Mouse (Mus musculus) cerebellum, postnatal 4 days (tissue): Measurements from ENCODE around the gene H2-Ab1.
A peak's percentile ranks its signal among the peaks of the same experiment; 100 is the strongest.

ENCODE experiments used
- DNase-seq, 2 experiments: peaks; one replicate each; pipeline ENCODE4 v3.0.0; 2022; ENCODE audit warnings: low spot score in 2 of 2, mixed read lengths in 1 of 2

Gene H2-Ab1

DNA sequence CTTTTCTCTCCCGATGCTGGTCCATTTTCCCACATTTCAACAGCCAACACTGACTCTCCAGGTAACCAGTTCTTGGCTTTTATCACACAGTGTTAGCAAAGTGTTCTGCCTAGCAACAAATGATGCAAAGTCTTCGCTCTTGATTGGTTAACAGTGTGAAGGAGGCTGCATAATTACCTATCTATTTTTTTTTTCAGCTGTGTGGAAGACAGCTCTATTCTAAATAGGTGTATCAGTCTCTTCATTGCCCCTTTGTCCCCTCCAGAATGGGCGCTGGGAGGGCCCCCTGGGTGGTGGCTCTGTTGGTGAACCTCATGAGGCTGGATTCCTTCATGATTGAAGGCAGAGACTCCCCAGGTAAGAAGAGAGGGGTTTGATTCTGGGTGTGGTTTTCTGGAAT is 18.8 kb upstream of the H2-Ab1 start, which contains the start of gene H2-Ob:
H2-Ob (plus strand) TSS at position 198 of the 400 bp plus-strand sequence.
- DNase-seq = peak in 1 of 2 experiments; percentile 11

DNA sequence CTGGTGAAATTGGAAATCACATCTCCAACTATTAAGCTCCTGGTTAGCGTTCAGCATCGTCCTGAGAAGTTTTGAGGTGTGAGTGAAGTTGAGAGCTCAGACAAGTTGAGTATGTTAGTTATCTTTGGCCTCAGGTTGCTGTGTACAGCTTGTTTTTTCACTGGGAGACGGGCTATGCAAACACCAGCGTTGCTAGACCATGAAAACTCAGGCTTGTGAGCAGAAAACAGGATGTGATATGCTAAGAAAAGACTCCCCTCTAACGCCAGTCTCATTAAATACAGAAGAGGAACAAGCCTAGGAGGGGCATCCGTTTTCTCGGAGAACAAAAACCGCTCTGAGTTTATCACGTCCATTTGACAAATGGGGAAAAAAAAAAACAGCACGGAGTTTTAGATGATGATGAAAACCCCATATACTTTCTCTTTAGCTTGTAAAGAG is 17.9 kb upstream of the H2-Ab1 start:
- DNase-seq = no peak

DNA sequence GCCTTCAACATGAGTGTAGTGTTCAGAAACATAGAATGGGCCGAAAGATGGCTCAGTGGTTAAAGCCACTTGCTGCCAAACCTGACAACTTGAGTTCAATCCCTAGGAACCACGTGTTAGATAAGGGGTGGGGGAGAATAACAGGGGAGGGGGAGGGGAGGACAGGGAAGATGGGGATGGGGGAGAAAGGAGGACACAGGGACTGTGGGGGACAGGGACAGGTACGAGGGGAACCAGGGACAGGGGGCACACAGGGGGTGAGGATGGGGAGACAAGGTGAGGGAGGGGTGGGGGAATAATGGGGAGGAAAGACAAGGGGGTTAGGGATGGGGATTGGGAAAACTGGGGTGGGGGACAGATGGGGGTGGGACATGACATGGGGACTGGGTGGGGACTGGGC is 17.1 kb upstream of the H2-Ab1 start:
- no peak for DNase-seq

DNA sequence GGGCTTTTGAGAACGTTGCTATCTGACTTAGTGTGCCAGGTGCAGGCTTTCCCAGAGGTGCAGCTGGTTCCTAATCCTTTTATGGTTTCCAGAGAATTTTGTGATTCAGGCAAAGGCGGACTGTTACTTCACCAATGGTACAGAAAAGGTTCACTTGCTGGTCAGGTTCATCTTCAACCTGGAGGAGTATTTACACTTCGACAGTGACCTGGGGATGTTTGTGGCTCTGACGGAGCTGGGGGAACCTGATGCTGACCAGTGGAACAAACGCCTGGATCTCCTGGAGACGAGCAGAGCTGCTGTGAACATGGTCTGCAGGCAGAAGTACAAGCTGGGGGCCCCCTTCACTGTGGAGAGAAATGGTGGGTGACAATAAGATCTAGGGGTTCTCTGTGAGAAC is 16.6 kb upstream of the H2-Ab1 start:
- DNase-seq = peak in 1 of 2 experiments; percentile 13

DNA sequence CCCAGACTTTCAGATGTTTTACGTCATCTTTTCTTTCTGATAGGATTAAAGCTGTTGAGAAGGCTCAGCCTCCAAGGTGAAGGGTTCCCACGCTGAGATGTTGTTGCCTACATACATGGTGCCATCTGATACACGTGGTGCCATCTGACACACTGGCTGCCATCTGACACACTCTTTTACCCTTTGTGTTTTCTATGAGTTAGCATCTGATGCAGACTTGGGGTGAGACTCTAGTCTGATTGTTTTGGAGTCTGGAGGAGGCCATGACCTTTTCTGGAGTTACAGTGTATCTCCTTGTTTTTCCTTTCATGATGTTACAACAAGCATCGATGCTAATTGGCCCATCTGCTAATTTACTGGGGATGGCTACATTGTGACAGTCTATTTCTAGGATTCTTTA is 12.8 kb upstream of the H2-Ab1 start:
- no peak for DNase-seq

DNA sequence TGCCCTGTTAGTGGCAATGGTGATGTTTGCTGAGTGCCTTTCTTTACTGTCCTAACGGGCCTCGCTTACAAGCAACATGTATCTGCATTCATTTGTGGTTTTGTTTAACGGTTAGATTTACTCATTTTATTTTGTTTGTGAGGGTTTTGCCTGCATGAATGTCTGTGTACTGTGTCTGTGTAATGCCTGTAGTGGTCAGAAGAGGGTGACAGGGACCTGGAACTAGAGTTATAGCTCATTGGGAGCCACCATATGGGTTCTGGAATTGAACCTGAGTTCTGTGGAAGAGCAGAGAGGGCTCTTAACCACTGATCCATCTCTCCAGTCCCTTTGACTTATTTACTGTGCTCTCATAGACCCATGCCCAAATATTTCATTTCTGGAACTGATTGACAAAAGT is 10.4 kb upstream of the H2-Ab1 start:
- DNase-seq = no peak

DNA sequence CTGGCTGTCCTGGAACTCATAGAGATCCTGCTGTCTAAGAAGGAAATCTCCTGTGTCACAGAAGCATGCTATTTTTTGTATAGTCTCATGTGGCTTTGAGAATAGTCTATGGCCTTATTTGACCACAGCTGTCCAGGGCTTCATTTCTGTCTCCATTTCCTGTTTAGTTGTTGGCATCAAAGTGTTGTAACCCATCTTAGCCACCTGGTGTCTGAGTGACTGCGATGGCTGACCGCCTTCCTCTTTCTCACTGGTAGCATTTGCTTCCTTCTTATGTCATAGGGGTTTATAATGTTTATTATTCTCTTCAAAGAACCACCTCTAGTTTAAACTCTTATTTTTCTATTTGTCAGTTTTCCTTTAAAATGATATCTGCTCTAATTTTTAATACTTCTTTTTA is 8.7 kb upstream of the H2-Ab1 start:
- no peak for DNase-seq

DNA sequence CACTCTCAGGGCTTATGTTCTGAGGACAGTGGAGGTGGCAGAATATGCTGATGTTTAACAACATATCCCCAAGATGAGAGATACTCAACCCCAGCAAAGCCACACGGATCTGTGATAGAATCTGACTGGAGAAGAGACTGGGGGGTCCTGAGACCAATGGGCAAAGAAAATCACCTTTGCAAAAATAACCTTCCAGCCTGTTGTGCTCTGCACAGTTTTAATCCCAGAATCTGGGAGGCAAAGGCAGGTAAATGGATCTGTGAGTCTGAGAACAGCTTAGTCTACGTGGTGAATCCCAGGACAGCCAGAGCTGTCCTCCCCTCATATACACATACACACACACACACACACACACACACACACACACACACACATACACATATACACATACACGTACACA is 8.1 kb upstream of the H2-Ab1 start:
- DNase-seq = no peak

DNA sequence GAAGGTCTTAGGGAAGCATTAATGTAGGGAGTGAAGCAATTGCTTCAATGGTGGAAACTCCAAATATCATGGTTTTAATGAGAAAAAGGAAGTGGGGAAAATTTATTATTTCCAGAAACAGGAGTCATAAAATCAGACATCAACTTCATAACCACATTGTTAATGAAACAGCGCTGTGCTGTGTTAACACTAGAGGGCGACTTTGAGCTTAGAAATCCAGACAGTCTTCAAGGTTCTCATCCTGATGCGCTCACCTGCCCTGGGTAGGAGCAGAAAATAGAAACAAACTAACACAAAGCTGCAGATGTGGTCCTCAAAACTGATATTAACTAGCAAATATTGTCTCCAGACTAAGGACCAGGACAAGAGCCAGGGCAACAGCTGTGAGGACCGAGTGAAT is 7.6 kb upstream of the H2-Ab1 start:
- peak in 1 of 2 experiments; percentile 32 for DNase-seq

DNA sequence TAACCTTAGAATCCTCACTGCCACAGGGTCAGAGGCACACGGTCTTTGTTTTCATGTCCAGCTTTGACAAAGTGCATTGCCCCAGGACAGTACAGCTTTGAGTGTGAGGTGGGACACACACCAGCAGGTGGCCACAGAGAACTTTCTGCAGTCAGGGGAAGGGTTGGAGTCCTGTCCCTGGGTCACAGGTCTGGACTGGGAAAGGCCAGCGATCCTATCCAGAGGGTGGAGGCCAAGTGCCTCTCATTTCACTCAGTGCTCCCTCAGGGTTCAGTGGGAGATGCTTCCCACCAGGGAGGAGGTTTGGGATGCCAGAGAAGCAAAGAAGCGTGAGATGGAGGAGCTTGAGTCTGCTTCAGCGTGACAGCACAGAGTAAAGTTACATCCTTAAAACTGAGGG is 5.8 kb upstream of the H2-Ab1 start:
- DNase-seq = no peak

DNA sequence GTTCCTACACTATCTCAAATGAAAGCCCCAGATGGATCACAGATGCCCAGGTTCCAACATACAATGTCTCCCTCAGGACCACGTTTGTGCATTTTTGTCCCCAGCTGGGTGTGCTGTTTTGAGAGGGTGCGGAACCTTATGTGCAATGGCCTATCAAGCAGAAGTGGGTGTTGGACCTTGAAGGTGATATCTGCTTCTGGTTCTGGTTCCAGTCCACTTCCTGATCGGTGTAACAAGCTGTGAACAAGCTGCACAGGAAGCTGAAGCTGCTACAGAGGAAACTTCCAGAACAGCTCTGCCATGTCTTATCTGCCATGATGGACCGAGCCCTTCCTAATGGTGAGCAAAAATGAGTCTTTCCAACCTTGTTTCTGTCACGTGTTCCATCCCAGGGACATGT is 988 bp upstream of the H2-Ab1 start:
- no peak for DNase-seq

DNA sequence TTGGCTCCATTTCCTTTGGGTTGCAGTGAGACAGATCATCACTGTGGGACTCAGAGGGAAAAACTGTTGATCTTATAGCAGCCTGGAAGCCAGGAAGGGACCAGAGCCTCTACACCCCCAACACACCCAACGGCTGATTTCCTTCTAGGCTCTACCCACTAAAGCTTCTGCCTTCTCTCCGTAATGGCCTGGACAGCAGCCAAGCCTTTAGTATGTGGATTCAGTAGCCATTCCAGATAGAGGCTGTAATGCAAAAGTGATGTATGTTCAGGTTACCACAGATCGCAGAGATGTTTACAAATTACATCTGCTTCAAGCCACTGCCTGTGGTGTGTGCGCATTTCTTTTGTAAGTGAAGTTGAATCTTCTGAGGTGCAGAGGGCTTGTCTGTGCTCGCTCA is 3.1 kb downstream of the H2-Ab1 start:
- no peak for DNase-seq

DNA sequence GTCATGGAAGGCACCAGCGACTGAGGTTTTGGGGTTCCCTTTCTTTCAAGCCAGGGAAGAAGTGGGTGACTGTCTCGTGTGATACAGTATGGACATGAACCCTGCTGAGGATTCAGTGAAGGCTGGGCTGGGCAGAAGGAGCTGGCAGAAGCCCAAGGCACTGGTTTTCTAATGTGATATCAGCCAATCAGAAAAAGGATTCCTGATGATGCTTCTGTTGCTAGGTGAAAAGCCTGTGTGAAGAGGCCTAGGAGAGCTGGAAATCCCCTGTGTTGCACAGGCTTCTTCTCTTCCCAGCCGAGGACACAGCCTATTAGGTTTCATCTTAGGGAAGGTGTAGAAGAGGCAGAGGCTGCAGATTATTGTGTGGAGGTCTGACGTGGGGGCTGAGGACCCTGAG is 4.0 kb downstream of the H2-Ab1 start:
- peak in 1 of 2 experiments; percentile 75 for DNase-seq

DNA sequence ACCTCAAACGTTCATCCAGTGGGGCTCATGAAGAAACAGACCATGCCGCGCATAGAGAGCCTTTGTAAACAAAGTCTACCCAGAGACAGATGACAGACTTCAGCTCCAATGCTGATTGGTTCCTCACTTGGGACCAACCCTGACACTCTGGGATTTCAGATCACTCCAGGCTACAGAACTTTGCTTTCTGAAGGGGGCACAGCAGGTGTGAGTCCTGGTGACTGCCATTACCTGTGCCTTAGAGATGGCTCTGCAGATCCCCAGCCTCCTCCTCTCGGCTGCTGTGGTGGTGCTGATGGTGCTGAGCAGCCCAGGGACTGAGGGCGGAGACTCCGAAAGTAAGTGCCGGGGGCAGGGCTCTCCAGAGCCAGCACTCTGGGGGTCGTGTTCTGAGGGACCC is 5.6 kb downstream of the H2-Ab1 start:
- peak; percentile 43 to 70 for DNase-seq

DNA sequence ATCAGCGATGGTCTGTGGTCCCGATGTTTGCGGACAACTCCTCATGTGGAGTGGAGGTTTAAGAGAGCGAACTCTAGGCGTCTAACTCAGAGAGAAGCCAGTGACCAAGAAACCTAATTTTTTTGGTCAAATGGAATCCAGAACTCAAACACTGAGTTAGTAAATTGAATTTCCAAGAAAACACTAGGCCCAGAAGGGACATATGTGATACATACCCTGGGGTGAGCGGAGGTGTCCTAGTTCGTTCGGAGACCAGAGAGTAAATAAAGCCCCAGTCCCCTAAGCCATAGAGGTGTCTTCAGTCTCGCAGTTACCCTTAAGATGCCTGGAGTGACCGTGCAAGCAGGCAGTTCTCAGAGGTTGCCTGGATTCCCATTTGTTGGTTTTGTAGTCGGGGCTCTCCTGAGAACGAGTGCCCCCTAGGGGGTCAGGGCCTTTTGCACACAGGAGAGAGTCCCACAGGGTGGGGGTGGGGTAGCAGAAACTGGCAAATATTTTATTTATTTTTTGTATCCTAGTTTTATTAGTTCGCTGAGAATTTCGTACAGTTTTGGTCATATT is 6.4 kb downstream of the H2-Ab1 start:
- no peak for DNase-seq

DNA sequence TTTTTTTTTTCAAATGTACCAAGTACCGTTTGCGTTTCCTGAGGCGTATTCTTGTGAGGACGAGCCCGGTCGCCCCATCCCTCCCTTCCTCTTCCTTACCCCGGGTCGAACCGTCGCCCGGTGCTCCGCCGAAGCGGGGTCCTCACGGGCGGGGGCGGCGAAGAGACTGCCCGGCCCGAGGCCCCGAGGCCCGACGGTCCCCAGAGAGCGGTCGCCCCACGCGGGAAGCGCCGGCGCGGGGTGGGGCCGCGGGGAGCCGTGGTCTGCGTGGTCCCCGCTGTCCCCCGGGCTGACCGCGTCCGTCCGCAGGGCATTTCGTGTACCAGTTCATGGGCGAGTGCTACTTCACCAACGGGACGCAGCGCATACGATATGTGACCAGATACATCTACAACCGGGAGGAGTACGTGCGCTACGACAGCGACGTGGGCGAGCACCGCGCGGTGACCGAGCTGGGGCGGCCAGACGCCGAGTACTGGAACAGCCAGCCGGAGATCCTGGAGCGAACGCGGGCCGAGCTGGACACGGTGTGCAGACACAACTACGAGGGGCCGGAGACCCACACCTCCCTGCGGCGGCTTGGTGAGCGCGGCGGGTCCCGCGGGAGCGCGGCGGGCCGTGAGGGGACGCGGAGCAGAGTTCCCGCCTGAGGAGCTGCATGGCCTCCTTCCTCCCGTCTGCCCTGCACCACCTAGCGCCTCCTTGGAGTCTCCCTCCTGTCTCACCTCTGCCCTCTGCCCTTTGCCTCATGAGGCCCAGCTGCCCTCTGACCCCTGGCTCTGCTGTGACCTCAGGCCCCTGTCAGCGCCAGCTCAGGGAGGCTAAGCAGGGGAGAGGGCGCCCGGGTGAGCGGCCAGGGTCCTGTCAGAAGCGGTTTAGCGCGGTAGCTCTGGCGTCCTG is 7.2 kb downstream of the H2-Ab1 start:
- no peak for DNase-seq

DNA sequence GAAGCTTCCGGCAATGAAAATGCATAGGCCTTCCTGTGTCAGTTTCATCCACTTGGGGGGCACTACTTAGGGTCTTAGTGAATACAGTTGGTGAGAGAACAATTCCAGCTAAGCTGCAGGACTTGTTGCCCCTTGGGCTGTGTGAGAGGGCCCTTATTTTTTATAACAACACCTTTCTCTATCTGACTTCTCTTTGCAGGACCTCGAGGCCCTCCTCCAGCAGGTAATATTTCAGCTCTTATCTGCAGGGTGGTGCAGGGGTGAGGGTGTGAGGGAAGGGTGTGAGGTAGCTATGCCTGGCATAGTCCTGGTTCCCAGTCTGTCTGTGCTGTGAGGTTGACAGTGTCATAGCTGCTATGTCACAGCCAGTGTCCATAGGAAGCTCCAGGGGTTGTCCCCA is 10.8 kb downstream of the H2-Ab1 start:
- no peak for DNase-seq

DNA sequence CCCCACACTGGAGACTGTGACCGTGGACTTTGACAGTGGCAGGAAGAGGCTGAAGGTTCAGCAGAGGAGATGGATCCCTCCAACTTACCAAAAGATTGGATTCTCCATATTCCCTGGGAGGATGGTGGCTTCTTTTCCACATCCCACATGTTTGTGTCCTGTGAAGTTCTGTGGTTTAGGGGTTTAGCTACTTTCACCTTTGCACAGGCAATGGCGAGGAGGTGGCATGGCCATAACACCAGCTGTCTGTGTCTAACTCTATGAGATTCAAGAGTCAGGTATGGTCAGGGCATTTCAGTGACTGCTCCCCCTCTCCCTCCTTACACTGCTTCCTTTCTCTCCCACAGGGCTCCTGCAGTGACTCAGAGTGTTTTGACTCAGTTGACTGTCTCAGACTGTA is 11.3 kb downstream of the H2-Ab1 start:
- DNase-seq = no peak

DNA sequence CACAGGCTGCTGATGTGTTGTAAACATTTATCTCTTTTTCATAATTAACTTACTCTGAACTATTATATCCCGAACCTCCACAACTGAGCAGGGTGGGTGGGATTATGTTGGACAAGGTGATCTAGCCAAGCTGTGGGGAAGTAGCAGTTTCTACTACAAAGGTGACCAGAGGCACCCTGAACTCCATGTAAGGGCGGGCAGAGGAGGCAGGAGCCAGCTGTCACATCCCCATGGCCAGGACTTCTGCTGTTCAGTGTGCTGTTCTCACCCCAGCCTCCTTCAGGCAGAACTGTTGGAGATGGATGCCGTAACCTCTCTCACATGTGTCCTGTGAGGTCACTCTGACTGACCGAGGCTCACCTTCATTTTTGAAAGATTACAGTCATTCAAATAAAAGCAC is 12.3 kb downstream of the H2-Ab1 start:
- no peak for DNase-seq

DNA sequence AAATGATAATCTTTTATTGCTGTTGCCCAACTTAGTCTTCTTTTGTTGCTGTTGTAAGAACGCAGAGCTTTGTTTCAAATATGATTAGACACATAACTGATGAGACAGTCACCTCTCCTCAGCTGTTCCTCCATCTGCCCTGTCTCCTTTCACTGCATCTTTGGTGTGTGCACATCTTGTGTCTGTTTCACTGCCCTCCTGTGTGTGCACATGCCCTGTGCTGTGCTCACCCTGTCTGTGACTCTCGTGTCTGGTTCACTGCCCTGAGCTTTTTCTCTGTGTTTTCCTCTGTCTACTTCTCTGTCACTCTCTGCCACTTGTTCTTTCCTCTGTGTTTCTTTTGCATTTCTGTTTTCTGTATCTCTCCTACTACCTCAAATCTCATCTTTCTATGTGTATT is 12.7 kb downstream of the H2-Ab1 start:
- no peak for DNase-seq

DNA sequence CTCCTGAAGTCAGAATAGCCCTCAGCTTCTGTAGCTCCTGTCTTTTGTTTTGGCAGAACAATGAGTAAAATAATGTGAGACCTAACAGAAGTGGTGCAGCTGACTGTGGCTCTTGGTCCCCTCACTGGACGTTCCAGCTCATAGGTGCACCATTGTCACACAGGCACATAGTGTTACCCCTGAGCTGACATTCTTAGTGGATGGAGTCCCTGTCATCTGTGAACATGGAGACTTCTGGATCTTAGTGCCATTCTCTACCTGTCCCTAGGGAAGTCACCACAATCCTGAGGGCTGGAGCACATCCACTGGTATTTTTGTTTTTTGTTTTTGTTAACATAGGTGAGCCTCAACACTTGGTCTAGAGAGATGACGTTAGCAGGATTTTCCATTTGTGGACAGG is 13.5 kb downstream of the H2-Ab1 start:
- no peak for DNase-seq

DNA sequence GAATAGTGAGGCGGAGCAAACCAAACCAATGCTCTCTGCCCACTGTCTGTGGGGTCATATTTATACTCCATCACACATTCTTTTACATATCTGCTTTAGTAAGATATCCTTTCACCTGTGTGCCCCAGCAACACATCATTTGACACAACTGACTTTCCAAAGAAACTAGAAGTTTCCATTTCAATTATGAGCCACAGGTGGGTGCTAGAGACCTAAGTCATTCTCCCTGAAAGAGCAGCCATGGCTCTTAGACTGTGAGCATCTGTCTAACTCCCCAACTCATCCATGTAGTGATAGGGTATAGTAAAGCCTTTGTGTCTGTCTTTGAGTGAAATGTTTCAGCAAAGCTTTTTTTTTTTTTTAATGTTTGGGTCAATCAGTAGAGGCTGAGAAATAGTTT is 14.6 kb downstream of the H2-Ab1 start:
- DNase-seq = no peak

DNA sequence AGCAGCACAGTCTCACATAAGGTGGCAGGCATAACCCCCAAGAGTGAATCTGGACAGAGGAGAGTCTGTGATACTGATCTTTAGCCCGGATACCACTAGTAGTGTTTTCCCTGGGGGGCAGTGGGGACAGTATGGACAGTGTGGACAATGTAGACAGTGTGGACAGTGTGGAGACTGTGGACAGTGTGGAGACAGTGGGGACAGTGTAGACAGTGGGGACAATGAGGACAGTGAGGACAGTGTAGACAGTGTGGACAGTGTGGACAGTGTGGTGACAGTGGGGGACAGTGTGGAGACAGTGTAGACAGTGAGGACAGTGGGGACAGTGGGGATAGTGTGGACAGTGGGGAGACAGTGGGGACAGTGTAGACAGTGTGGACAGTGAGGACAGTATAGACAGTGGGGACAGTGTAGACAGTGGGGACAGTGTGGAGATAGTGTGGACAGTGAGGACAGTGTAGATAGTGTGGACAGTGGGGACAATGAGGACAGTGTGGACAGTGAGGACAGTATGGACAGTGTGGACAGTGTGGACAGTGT is 23.1 kb downstream of the H2-Ab1 start:
- no peak for DNase-seq
